Mouse (Mus musculus) spleen, adult 12 weeks (tissue): ENCODE data around the gene Doc2a.
"Not testable (repeated sequence)": the region's sequence is repeated elsewhere in the genome, so short reads cannot be mapped to it uniquely, and the experiment has no call there.

Experiments
- DNase-seq: peaks from one replicate; pipeline ENCODE4 v3.0.0; 2022; ENCODE audit warnings: low spot score

Doc2a gene

DNA sequence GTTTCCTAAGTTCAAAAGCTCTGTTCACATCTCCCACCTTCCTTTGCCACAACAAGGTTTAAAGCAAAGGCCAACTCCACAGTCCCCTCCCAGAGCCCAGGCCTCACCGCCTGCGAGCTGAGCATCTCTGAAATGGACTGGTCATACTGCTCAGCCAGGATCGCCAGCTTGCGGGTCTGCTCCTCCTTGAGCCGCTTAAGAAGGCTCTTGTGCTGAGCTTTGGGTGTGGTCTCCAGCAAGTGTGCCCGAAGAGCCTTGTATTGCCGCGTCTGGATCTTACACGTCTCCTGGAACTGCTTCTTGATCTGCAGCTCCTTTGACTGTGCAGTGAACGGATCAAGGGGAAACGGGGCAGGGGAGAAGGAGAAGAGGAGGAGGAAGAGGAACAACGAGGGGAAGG, 20.8 kb downstream of the Doc2a start:
- no peak for DNase-seq

- DNase-seq = no peak
Measured at GRCm38 (mm10) chr7:126869780-126870519, 22.7 kb downstream of the Doc2a start.

DNA sequence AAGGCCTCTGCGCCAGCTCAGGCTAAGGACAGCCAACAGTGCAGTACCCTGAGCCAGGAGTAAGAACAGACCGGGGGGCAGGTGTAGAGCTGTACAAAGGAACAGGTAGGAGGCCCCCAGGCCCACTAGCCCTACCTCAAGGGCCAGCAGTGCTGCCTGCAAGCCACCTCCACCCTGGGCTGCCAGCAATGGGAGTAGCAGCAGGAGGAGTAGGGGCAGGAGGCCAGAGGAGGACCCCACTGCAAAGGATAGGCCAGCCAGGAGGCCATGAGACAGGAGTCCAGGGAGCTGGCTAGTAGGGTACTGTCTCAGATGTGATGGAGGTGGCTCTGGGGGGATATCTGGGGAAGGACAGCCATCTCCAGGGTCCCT, 23.3 kb downstream of the Doc2a start:
- no peak for DNase-seq

GRCm38 (mm10) chr7:126877239-126877638, 30.0 kb downstream of the Doc2a start:
- no peak for DNase-seq

DNA sequence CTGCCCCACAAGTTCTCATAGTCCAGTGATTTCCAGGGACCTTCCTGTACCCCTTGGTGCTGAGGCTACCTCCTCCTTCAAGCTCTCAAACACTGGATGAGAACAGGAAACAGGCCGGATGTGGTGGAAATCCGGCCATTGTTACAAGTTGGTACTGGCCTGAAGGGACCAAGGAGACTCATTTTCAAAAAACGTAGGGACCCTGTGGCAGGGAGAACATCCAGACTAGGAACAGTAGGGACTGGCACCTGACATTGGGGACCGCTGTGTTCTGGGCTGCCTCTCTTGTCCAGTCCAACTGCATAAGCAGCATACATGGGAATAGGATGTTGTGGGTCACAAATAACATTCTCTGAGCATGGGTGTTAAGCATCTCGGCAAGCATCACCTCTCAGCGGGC, 33.8 kb downstream of the Doc2a start:
- DNase-seq = no peak

GRCm38 (mm10) chr7:126883731-126884181, 36.5 kb downstream of the Doc2a start:
- DNase-seq = peak; percentile 21

GRCm38 (mm10) chr7:126884286-126885164, 37.3 kb downstream of the Doc2a start, which contains the start of gene Taok2:
Gene Taok2 (minus strand): TSS chr7:126884703.
- peak; percentile 95 for DNase-seq

GRCm38 (mm10) chr7:126887281-126887680, 40.1 kb downstream of the Doc2a start:
- DNase-seq = no peak

- no peak for DNase-seq
Measured at GRCm38 (mm10) chr7:126888852-126889251, 41.6 kb downstream of the Doc2a start.

GRCm38 (mm10) chr7:126896912-126897311, 49.7 kb downstream of the Doc2a start:
- DNase-seq = no peak

DNA sequence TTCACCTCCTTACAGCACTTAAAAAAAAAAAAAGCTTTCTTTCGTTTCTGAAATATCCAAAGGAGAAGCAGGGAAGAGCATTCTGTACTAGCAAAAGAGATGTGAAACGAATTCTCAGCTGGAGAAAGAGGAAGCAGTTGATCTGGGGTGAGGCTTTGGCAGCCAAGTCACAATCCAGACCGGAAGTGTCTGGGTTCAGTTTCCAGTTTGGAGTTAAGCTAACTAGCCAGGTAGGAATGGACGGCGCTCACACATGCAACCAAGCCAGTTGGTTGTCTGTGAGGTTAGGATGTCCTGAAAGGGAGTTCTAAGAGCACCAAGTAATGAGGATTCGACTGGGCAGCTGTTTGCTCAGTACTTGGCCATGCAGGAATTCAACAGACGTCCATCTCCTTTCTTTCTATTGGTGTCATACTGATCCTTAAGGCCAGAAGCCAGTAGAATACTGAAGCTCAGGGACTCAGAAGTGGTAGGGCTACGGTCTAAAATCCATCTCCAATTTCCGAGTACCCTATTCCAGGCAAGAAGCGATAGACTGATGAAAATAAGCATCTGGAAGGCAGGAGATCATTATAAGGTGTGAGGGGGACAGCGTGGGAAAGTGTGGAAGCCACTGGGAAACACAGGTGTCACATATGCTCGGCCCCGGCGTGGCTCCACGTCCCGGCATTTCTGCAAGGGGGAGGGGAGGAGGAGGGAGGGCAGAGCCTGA, 50.3 kb downstream of the Doc2a start:
- DNase-seq = no peak

DNA sequence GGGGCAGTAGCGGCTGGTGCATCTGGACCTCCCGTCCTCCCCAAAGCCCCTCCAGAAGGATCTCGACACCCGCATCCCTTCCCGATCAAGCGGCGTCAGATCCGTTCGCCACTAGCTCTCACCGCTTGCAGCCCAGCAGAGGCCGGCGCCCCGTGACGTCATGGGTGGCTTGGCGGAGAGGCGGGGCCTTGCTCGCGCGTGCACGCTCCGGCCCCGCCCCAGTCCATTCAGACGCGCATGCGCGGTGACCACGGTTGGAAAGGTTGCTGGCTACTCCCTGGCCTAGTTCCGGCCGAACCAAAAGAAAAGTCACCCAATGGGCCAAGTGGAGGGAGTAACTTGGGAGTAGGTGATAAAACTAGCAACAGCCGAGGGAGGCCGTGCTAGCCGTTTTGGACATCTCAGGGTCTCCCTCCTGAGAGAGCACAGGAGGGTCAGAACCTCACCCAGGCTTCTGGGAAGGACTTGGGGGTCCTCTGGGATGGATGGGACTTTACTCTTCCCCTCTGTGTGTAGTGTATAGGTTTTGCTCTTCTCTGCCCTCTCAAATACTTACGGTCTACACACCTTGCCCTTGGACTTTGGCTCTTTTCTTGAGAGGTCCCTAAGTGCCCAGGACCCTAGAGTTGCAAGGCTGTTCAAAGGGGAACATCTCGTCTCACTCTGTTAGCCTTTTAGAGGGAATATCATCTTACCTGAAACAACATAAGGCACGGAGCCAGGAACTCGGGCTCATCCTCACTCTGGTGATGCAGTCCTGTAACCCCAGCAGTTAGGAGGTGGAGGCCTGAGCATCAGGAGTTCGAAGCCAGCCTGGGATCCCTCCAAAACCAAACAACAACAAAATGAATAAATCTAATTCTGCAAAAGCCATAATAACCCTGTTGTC, 51.1 kb downstream of the Doc2a start:
- DNase-seq = peak; percentile 92

- DNase-seq = not testable (repeated sequence)
Measured at GRCm38 (mm10) chr7:126899781-126900180, 52.6 kb downstream of the Doc2a start.
